In the genomic region with DNA sequence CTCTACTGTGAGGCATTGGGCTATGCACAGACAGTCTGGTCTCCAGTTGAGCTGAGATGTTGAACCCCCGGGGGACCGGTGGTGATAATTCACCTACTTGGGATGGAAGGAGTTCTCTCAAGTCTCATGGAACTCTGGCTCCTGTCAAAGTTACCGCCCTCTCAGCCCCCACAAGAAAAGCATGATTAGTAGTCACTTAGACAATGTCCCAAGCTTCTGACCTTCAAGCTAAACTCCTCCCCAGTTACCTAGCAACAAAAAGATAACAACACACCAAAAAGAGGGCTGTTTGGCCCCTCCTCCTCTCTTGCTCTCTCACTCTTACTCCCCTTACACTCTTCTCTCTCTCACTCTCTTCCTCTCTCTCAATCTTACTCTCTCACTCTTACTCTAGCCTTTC, we compare ENCODE assay signal across 35 mouse cellular contexts. TPM values are rescaled to one million over a fixed set of nuclear protein-coding genes. Genes with fewer than 3 reads are reported as not detected.
DNase-seq lines count a peak whose midpoint lies in the region; ATAC-seq and TF ChIP-seq lines count a peak whose summit lies in the region.
"Had no signal": no experiment of that assay in that cellular context is flagged by ENCODE, and none has a peak within 500 bp of the region (broad histone marks: within the 10 kb centered on the region; RNA-seq: fewer than 3 reads in every experiment).

No protein-coding gene starts in this region.

- ATAC-seq in heart, postnatal 0 days (ENCODE audit: insufficient read depth, low read depth) = peak; percentile 39; the same call in 1 of the 2 replicates
- ATAC-seq: forebrain, embryonic 15.5 days; hindbrain, postnatal 0 days; inflammation-experienced regulatory T-cells, adult 6 months; intestine, embryonic 16.5 days had no signal

- H3K9me3 ChIP-seq in heart, postnatal 0 days (replicated peaks; ENCODE audit: control insufficient read depth, low read length) = no peaks in the 10 kb centered on the region
- H3K9me3 ChIP-seq: embryonic facial prominence, embryonic 12.5 days; embryonic facial prominence, embryonic 15.5 days; forebrain, embryonic 15.5 days; G1E; heart, embryonic 12.5 days; heart, embryonic 15.5 days had no signal

- no peaks in the 10 kb centered on the region for H3K36me3 ChIP-seq in heart, postnatal 0 days (replicated peaks; ENCODE audit: control insufficient read depth, insufficient read depth, low read length)
- H3K36me3 ChIP-seq: embryonic facial prominence, embryonic 12.5 days; embryonic facial prominence, embryonic 15.5 days; forebrain, embryonic 15.5 days; G1E; heart, embryonic 12.5 days; heart, embryonic 15.5 days had no signal

- H3K27ac ChIP-seq in heart, postnatal 0 days (ENCODE audit: low read depth) = no peak overlapping the region
- H3K27ac ChIP-seq: embryonic facial prominence, embryonic 12.5 days; embryonic facial prominence, embryonic 15.5 days; forebrain, embryonic 15.5 days; heart, embryonic 15.5 days; hindbrain, embryonic 14.5 days; hindbrain, postnatal 0 days had no signal

- no peak overlapping the region for H3K4me3 ChIP-seq in heart, postnatal 0 days (ENCODE audit: low read depth, low read length)
- H3K4me3 ChIP-seq: embryonic facial prominence, embryonic 12.5 days; embryonic facial prominence, embryonic 15.5 days; forebrain, embryonic 15.5 days; heart, embryonic 12.5 days; heart, embryonic 15.5 days had no signal

- H3K27me3 ChIP-seq in heart, postnatal 0 days (ENCODE audit: control insufficient read depth, insufficient read depth, low read length) = no peaks in the 10 kb centered on the region
- H3K27me3 ChIP-seq: CH12.LX; embryonic facial prominence, embryonic 12.5 days; embryonic facial prominence, embryonic 15.5 days; forebrain, embryonic 15.5 days; heart, embryonic 12.5 days; heart, embryonic 15.5 days had no signal

- no peak for DNase-seq in heart, postnatal 0 days (ENCODE audit: low spot score)
- DNase-seq in heart, adult 18-20 months = no peak
- DNase-seq in R1 (ENCODE audit: low read depth, low spot score) (peak; percentile 90), MN1 (ENCODE audit: low spot score) (no peak)
- DNase-seq in embryo, embryonic 10.5 days (ENCODE audit: low spot score) = peak; percentile 24
- no peak for DNase-seq in urinary bladder, postnatal 10 days (ENCODE audit: low spot score)
- DNase-seq in lung, adult 18-20 months = no peak
- DNase-seq: adrenal gland, postnatal 10 days; adrenal gland, postnatal 36 days; B cell, adult 2 months; cerebellum, adult 11 months; cerebellum, adult 2 months; cerebellum, adult 9-11 months; cerebellum, postnatal 25 days; gastrocnemius, postnatal 10 days; heart, adult 11 months; heart, postnatal 14 days; heart, postnatal 4 days; kidney, adult 18-20 months; kidney, adult 9 months had no signal

- no peaks in the 10 kb centered on the region for H3K4me1 ChIP-seq in heart, postnatal 0 days (ENCODE audit: control insufficient read depth, insufficient read depth)
- H3K4me1 ChIP-seq: embryonic facial prominence, embryonic 12.5 days; embryonic facial prominence, embryonic 15.5 days; forebrain, embryonic 15.5 days; heart, embryonic 12.5 days; heart, embryonic 15.5 days had no signal

- WGBS in heart, postnatal 0 days = 56% methylated on average over 3 of the region's 3 CpGs

- no peak for TF ChIP-seq EP300 in heart, postnatal 0 days (IDR thresholded peaks at IDR 0.05; ENCODE audit: low read depth)

- no peak for TF ChIP-seq CTCF in heart, postnatal 0 days (IDR thresholded peaks at IDR 0.05; ENCODE audit: low read depth)

- H3K9ac ChIP-seq in heart, postnatal 0 days (replicated peaks; ENCODE audit: low read depth, low read length) = no peak overlapping the region
- H3K9ac ChIP-seq: embryonic facial prominence, embryonic 12.5 days; embryonic facial prominence, embryonic 15.5 days; forebrain, embryonic 15.5 days; heart, embryonic 12.5 days; heart, embryonic 15.5 days; hindbrain, embryonic 14.5 days had no signal

- no peak overlapping the region for H3K4me2 ChIP-seq in heart, postnatal 0 days (ENCODE audit: low read depth, low read length)
- H3K4me2 ChIP-seq: embryonic facial prominence, embryonic 12.5 days; embryonic facial prominence, embryonic 15.5 days; forebrain, embryonic 15.5 days; heart, embryonic 12.5 days; heart, embryonic 15.5 days; hindbrain, embryonic 14.5 days had no signal

RNA-seq across cellular contexts. Expression of a gene that starts 16.0 kb away (rescaled TPM):
- total RNA-seq in heart, postnatal 0 days (2014; rRNA removed; ENCODE audit: low replicate concordance) = 55.3 and 59.0 TPM in 2 replicates
- 43.7 and 49.9 TPM in 2 replicates for polyA plus RNA-seq in heart, postnatal 0 days (2015; fragmentation: Nextera tagmentation; extraction: Ambion mirVana)
- total RNA-seq in heart, adult 18-20 months (2021) = 10 to 100 TPM; 40.7 to 40.9 TPM

RNA-seq across cellular contexts. Expression of a gene that starts 33.7 kb away (rescaled TPM):
- not detected in 2 replicates for total RNA-seq in heart, postnatal 0 days (2014; rRNA removed; ENCODE audit: low replicate concordance)
- not detected in 2 replicates for polyA plus RNA-seq in heart, postnatal 0 days (2015; fragmentation: Nextera tagmentation; extraction: Ambion mirVana)
- not detected for total RNA-seq in heart, adult 18-20 months (2021)
- total RNA-seq: adrenal gland, adult 18-20 months; adrenal gland, postnatal 10 days; adrenal gland, postnatal 36 days; CH12.LX; common myeloid progenitor, adult 5-6 weeks; G1E; gastrocnemius, postnatal 10 days; gastrocnemius, postnatal 4 days; heart, postnatal 14 days; heart, postnatal 4 days; hindbrain, postnatal 0 days had no signal
- polyA plus RNA-seq: cerebellum, adult 2 months; embryonic facial prominence, embryonic 12.5 days; forebrain, embryonic 11.5 days; forebrain, embryonic 15.5 days; G1E; hindbrain, postnatal 0 days had no signal

RNA-seq across cellular contexts. Expression of a gene that starts 54.1 kb away (rescaled TPM):
- 64.7 and 109 TPM in 2 replicates for total RNA-seq in heart, postnatal 0 days (2014; rRNA removed; ENCODE audit: low replicate concordance)
- polyA plus RNA-seq in heart, postnatal 0 days (2015; fragmentation: Nextera tagmentation; extraction: Ambion mirVana) = 141 and 148 TPM in 2 replicates
- 10 to 100 TPM; 44.7 to 47.2 TPM for total RNA-seq in heart, adult 18-20 months (2021)

Comparison
In these comparisons a context has a peak if more than half of its experiments do, and no peak if none do; other contexts are left out.
1. DNase-seq: peak in R1 (single experiment) and embryo, embryonic 10.5 days (single experiment); none in heart, postnatal 0 days (single experiment), heart, adult 18-20 months (0 of 2), urinary bladder, postnatal 10 days (single experiment), lung, adult 18-20 months (0 of 2) and MN1 (single experiment).